Mouse (Mus musculus): ENCODE measurements around the gene Uts2b. TPM values are rescaled to one million over a fixed set of nuclear protein-coding genes. Genes with fewer than 3 reads are reported as not detected.

Gene Uts2b
- total RNA-seq (2021) (under 1 TPM in 1 of 2 experiments, not detected in 1; 0.70 TPM), polyA plus RNA-seq (2012; rRNA removed) (0.14 and 0.29 TPM in 2 replicates)
- long read RNA-seq, result 0 reads

- Histone ChIP-seq H3K27me3 (ENCODE audit: control insufficient read depth, insufficient read depth, low read length) (no peaks in the 10 kb centered on the region), H3K79me2 (replicated peaks; ENCODE audit: control insufficient read depth, insufficient read depth, low read length) (no peaks in the 10 kb centered on the region), H3K27ac (no peak within 1 kb of the TSS), H3K36me3 (ENCODE audit: control insufficient read depth, insufficient read depth, low read length) (no peaks in the 10 kb centered on the region), H3K9ac (ENCODE audit: low read depth, low read length) (no peak within 1 kb of the TSS), H3K4me3 (no peak within 1 kb of the TSS), H3K4me1 (ENCODE audit: control insufficient read depth, insufficient read depth, low read length) (no peaks in the 10 kb centered on the region)
- TF ChIP-seq POLR2A (IDR thresholded peaks at IDR 0.05; ENCODE audit: insufficient read depth, low read depth, low read length) (no peak), CTCF (IDR thresholded peaks at IDR 0.05) (no peak), EP300 (IDR thresholded peaks at IDR 0.05; ENCODE audit: insufficient read depth, low read depth, low read length) (no peak)
- intact Hi-C loops (cut with DNase I), result no loop called here
- no peak for DNase-seq
- 69% methylated on average over 8 of the region's 8 CpGs for WGBS
Measured at GRCm38 (mm10) chr16:27370191-27370590, at the start of gene Uts2b. Uts2b (minus strand) TSS chr16:27370239.

GRCm38 (mm10) chr16:27417632-27418031 lies 47.6 kb upstream of the Uts2b start:
- intact Hi-C loops (cut with DNase I), result no loop called here
- H3K9ac ChIP-seq (ENCODE audit: low read depth, low read length), result no peak overlapping the region
- peaks cover 3% of the 10 kb centered on the region for H3K36me3 ChIP-seq (ENCODE audit: control insufficient read depth, insufficient read depth, low read length)
- H3K79me2 ChIP-seq (replicated peaks; ENCODE audit: control insufficient read depth, insufficient read depth, low read length), result no peaks in the 10 kb centered on the region
- H3K4me1 ChIP-seq (ENCODE audit: control insufficient read depth, insufficient read depth, low read length), result no peaks in the 10 kb centered on the region
- 64% methylated on average over 3 of the region's 3 CpGs for WGBS
- H3K27ac ChIP-seq, result no peak overlapping the region
- no peaks in the 10 kb centered on the region for H3K27me3 ChIP-seq (ENCODE audit: control insufficient read depth, insufficient read depth, low read length)
- no peak for DNase-seq
- no peak for TF ChIP-seq POLR2A (IDR thresholded peaks at IDR 0.05; ENCODE audit: insufficient read depth, low read depth, low read length)
- TF ChIP-seq CTCF (IDR thresholded peaks at IDR 0.05), result no peak
- no peak for TF ChIP-seq EP300 (IDR thresholded peaks at IDR 0.05; ENCODE audit: insufficient read depth, low read depth, low read length)
- H3K4me3 ChIP-seq, result no peak overlapping the region

GRCm38 (mm10) chr16:27416937-27417584 lies 47.0 kb upstream of the Uts2b start:
- no peak for DNase-seq
- Histone ChIP-seq H3K79me2 (replicated peaks; ENCODE audit: control insufficient read depth, insufficient read depth, low read length) (no peaks in the 10 kb centered on the region), H3K27ac (no peak overlapping the region), H3K4me1 (ENCODE audit: control insufficient read depth, insufficient read depth, low read length) (no peaks in the 10 kb centered on the region), H3K36me3 (ENCODE audit: control insufficient read depth, insufficient read depth, low read length) (no peaks in the 10 kb centered on the region; the same call in 1 of the 2 replicates), H3K4me3 (no peak overlapping the region), H3K9ac (ENCODE audit: low read depth, low read length) (no peak overlapping the region), H3K27me3 (ENCODE audit: control insufficient read depth, insufficient read depth, low read length) (no peaks in the 10 kb centered on the region)
- no peak for TF ChIP-seq EP300 (IDR thresholded peaks at IDR 0.05; ENCODE audit: insufficient read depth, low read depth, low read length)
- WGBS, result 89% methylated on average over 6 of the region's 6 CpGs
- intact Hi-C loops (cut with DNase I), result no loop called here

- H3K79me2 ChIP-seq (replicated peaks; ENCODE audit: control insufficient read depth, insufficient read depth, low read length), result no peaks in the 10 kb centered on the region; the same call in 1 of the 2 replicates
- no peak for TF ChIP-seq CTCF (IDR thresholded peaks at IDR 0.05)
- TF ChIP-seq EP300 (IDR thresholded peaks at IDR 0.05; ENCODE audit: insufficient read depth, low read depth, low read length), result no peak
- no peak overlapping the region for H3K27ac ChIP-seq
- H3K9ac ChIP-seq (ENCODE audit: low read depth, low read length), result no peak overlapping the region
- intact Hi-C loops (cut with DNase I), result no loop called here
- peaks cover 3% of the 10 kb centered on the region for H3K4me1 ChIP-seq (ENCODE audit: control insufficient read depth, insufficient read depth, low read length)
- H3K36me3 ChIP-seq (ENCODE audit: control insufficient read depth, insufficient read depth, low read length), result peaks cover 10% of the 10 kb centered on the region
- H3K27me3 ChIP-seq (ENCODE audit: control insufficient read depth, insufficient read depth, low read length), result no peaks in the 10 kb centered on the region
- no peak overlapping the region for H3K4me3 ChIP-seq
- DNase-seq, result no peak
Measured at GRCm38 (mm10) chr16:27404107-27404506, 34.1 kb upstream of the Uts2b start.

- peaks cover 7% of the 10 kb centered on the region for H3K79me2 ChIP-seq (replicated peaks; ENCODE audit: control insufficient read depth, insufficient read depth, low read length)
- TF ChIP-seq CTCF (IDR thresholded peaks at IDR 0.05) (no peak), POLR2A (IDR thresholded peaks at IDR 0.05; ENCODE audit: insufficient read depth, low read depth, low read length) (no peak), EP300 (IDR thresholded peaks at IDR 0.05; ENCODE audit: insufficient read depth, low read depth, low read length) (no peak)
- H3K4me3 ChIP-seq, result no peak overlapping the region
- DNase-seq, result no peak
- no peak overlapping the region for H3K9ac ChIP-seq (ENCODE audit: low read depth, low read length)
- peaks cover 3% of the 10 kb centered on the region for H3K4me1 ChIP-seq (ENCODE audit: control insufficient read depth, insufficient read depth, low read length)
- 44% methylated on average over 2 of the region's 2 CpGs for WGBS
- no peaks in the 10 kb centered on the region for H3K27me3 ChIP-seq (ENCODE audit: control insufficient read depth, insufficient read depth, low read length)
- H3K27ac ChIP-seq, result no peak overlapping the region
- H3K36me3 ChIP-seq (ENCODE audit: control insufficient read depth, insufficient read depth, low read length), result peaks cover 4% of the 10 kb centered on the region
- intact Hi-C loops (cut with DNase I), result no loop called here
Measured at GRCm38 (mm10) chr16:27401579-27401978, 31.5 kb upstream of the Uts2b start.

- H3K27me3 ChIP-seq (ENCODE audit: control insufficient read depth, insufficient read depth, low read length), result no peaks in the 10 kb centered on the region
- peaks cover 3% of the 10 kb centered on the region for H3K4me1 ChIP-seq (ENCODE audit: control insufficient read depth, insufficient read depth, low read length)
- H3K36me3 ChIP-seq (ENCODE audit: control insufficient read depth, insufficient read depth, low read length), result peaks cover 2% of the 10 kb centered on the region; the same call in 1 of the 2 replicates
- no peak for TF ChIP-seq POLR2A (IDR thresholded peaks at IDR 0.05; ENCODE audit: insufficient read depth, low read depth, low read length)
- no peak for TF ChIP-seq EP300 (IDR thresholded peaks at IDR 0.05; ENCODE audit: insufficient read depth, low read depth, low read length)
- no peak for TF ChIP-seq CTCF (IDR thresholded peaks at IDR 0.05)
- H3K9ac ChIP-seq (ENCODE audit: low read depth, low read length), result no peak overlapping the region
- DNase-seq, result no peak
- peaks cover 7% of the 10 kb centered on the region for H3K79me2 ChIP-seq (replicated peaks; ENCODE audit: control insufficient read depth, insufficient read depth, low read length)
- no peak overlapping the region for H3K4me3 ChIP-seq
- 85% methylated on average over 6 of the region's 6 CpGs for WGBS
- H3K27ac ChIP-seq, result no peak overlapping the region; the same call in 1 of the 2 replicates
- intact Hi-C loops (cut with DNase I), result no loop called here
Measured at GRCm38 (mm10) chr16:27399719-27400253, 29.7 kb upstream of the Uts2b start.

Data from heart, adult 2 months (tissue).